Mouse (Mus musculus) G1E (cell line): Measurements from ENCODE around the gene Tmem63a. TPM values are rescaled to one million over a fixed set of nuclear protein-coding genes. Genes with fewer than 3 reads are reported as not detected.
"Not testable (repeated sequence)": the region's sequence is repeated elsewhere in the genome, so short reads cannot be mapped to it uniquely, and the experiment has no call there.

Experiments used
- ATAC-seq: 2 replicates; pipeline ENCODE4 v1.8.0; 2016; ENCODE audit warnings: mild to moderate bottlenecking; ENCODE audit not compliant: insufficient number of reproducible peaks, poor library complexity, low FRiP score, severe bottlenecking; ENCODE audit errors: extremely low read depth
- DNase-seq: peaks from one replicate; pipeline ENCODE4 v3.0.0; 2012; ENCODE audit warnings: low spot score
- H3K27me3 ChIP-seq: 2 replicates; pipeline ENCODE4 v1.6.1; 2012; ENCODE audit warnings: mild to moderate bottlenecking, low read length, inconsistent platforms; ENCODE audit not compliant: insufficient read depth
- H3K36me3 ChIP-seq: replicated peaks from 2 replicates; pipeline ENCODE3; 2012; ENCODE audit warnings: mild to moderate bottlenecking, inconsistent platforms
- H3K4me1 ChIP-seq: 2 replicates; pipeline ENCODE4 v1.6.1; 2012; ENCODE audit warnings: low read depth, low read length, inconsistent platforms, mixed read lengths; ENCODE audit not compliant: insufficient read depth
- H3K4me3 ChIP-seq: 2 replicates; pipeline ENCODE4 v1.5.1; 2012; ENCODE audit warnings: low read depth, mild to moderate bottlenecking, inconsistent platforms, low read length, moderate library complexity, mixed read lengths
- H3K9me3 ChIP-seq: replicated peaks from 2 replicates; pipeline ENCODE4 v1.6.1; 2012; ENCODE audit warnings: inconsistent platforms
- CTCF ChIP-seq: IDR thresholded peaks from 2 replicates; pipeline ENCODE4 v1.5.1; 2012; ENCODE audit warnings: low read depth, low read length, inconsistent platforms, mixed read lengths
- GATA1 ChIP-seq: IDR thresholded peaks from 2 replicates; pipeline ENCODE4 v1.6.1; 2012; ENCODE audit warnings: borderline replicate concordance, low read length, inconsistent platforms, mixed read lengths
- GATA2 ChIP-seq: IDR thresholded peaks from 2 replicates; pipeline ENCODE4 v1.6.1; 2012; ENCODE audit warnings: low read depth, low read length, inconsistent platforms, borderline replicate concordance
- POLR2AphosphoS5 ChIP-seq: IDR thresholded peaks from 2 replicates; pipeline ENCODE4 v1.6.1; 2012; ENCODE audit warnings: low read depth, low read length, inconsistent platforms; ENCODE audit not compliant: insufficient replicate concordance
- TAL1 ChIP-seq: conservative IDR thresholded peaks from 2 replicates; pipeline ENCODE4 v1.6.1; 2012; ENCODE audit warnings: low read depth, low read length, inconsistent platforms, mixed read lengths
- polyA plus RNA-seq: library from polyadenylated mRNA; stranded (reverse); fragments of >175 nt; gene quantifications from 2 replicates; pipeline ENCODE4 v1.2.3, GENCODE M21; 2012
- total RNA-seq, 2 experiments: library from RNA; stranded (forward) in 1 of 2; stranded (reverse) in 1 of 2; fragments of 200-1000 nt in 1 of 2; fragments of >200 nt in 1 of 2; fragmentation: Nextera tagmentation in 1 of 2; gene quantifications; 2 replicates each; pipeline ENCODE4 v1.2.3; 2014 to 2017

Tmem63a gene
- total RNA-seq (2014; fragmentation: Nextera tagmentation) (3.2 and 4.3 TPM in 2 replicates), total RNA-seq (2017) (2.8 and 3.1 TPM in 2 replicates), polyA plus RNA-seq (2.8 and 3.4 TPM in 2 replicates)

DNA sequence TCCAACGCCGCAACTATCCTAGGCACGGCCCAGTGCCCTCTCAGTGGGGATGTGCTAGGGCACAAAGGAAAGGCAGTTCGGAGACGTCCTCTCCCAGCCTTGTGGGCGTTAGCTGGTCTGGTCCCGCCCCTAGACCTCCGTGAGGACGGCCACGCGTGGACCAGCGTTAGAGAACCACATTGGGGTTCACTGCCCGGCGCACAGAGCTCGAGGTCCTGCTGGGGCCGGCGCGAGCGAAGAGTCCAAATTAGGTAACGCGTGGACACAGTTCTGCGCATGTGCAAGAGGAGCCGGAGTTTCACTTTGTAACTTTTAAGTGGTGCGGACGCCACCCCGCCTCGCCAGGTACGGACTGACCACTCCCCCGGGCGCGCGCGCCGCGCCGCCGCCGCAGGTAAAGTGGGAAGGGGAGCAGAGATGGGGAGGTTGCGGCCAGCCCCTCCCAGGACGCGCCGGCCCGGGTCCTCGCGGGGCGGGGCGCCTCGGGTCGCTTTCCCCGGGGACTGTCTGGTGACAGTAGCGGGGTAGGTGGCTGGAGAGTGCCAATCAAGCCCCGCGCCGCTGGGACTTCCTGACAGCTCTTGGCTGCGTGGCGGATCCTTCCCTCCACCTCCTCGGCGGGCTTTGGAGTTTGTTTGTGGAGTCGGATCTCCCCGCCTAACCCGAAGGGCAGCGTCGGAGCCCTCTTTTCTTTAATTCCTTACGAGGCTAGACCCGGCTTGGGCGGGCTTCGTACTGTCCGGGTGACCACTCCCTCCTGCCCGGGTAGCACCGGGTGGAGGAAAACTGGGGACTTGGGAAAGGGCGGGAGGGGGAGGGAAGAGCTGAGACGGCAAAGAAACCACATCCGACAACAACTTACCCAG is at the start of gene Tmem63a:
Tmem63a (plus strand) TSS at position 179 of the 866 bp plus-strand sequence.
- peak; percentile 16; the same call in 1 of the 2 replicates for ATAC-seq
- Histone ChIP-seq H3K27me3 (peaks cover 29% of the 10 kb centered on the region), H3K9me3 (no peaks in the 10 kb centered on the region), H3K4me1 (peaks cover 50% of the 10 kb centered on the region), H3K36me3 (peaks cover 10% of the 10 kb centered on the region), H3K4me3 (peak within 1 kb of the TSS; percentile 82)
- TF ChIP-seq TAL1 (no peak), POLR2AphosphoS5 (no peak), GATA1 (no peak), GATA2 (no peak), CTCF (no peak)
- DNase-seq = peak; percentile 76

DNA sequence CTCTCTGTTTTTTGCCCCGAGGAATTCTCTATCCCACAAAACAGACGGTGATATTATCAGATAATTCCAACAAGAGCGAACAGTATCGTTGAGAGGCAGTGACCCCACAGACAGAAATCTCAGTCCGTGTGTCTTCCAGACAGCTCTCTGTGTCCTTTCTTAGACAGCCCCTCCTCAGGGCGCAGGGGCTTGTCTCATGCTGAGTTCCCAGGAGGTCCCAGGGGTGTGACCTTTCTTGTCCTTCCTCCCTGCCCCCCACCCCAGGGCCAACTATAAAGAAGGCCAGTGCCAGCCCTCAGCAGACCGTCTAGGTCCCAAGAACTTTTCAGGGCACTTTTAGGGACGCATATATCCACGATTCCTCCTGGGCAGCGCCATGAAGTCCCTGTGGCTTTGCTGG is 49.3 kb upstream of the Tmem63a start, which contains the start of gene Lefty2:
Lefty2 (plus strand) TSS at position 301 of the 400 bp plus-strand sequence.
- ATAC-seq = no peak
- H3K4me3 ChIP-seq = no peak within 1 kb of the TSS
- H3K4me1 ChIP-seq = peaks cover 3% of the 10 kb centered on the region; the same call in 1 of the 2 replicates
- no peaks in the 10 kb centered on the region for H3K36me3 ChIP-seq
- no peaks in the 10 kb centered on the region for H3K9me3 ChIP-seq
- DNase-seq = no peak
- peaks cover 55% of the 10 kb centered on the region for H3K27me3 ChIP-seq
- TF ChIP-seq TAL1 = no peak
- no peak for TF ChIP-seq GATA1
- no peak for TF ChIP-seq POLR2AphosphoS5
- TF ChIP-seq GATA2 = no peak
- no peak for TF ChIP-seq CTCF

DNA sequence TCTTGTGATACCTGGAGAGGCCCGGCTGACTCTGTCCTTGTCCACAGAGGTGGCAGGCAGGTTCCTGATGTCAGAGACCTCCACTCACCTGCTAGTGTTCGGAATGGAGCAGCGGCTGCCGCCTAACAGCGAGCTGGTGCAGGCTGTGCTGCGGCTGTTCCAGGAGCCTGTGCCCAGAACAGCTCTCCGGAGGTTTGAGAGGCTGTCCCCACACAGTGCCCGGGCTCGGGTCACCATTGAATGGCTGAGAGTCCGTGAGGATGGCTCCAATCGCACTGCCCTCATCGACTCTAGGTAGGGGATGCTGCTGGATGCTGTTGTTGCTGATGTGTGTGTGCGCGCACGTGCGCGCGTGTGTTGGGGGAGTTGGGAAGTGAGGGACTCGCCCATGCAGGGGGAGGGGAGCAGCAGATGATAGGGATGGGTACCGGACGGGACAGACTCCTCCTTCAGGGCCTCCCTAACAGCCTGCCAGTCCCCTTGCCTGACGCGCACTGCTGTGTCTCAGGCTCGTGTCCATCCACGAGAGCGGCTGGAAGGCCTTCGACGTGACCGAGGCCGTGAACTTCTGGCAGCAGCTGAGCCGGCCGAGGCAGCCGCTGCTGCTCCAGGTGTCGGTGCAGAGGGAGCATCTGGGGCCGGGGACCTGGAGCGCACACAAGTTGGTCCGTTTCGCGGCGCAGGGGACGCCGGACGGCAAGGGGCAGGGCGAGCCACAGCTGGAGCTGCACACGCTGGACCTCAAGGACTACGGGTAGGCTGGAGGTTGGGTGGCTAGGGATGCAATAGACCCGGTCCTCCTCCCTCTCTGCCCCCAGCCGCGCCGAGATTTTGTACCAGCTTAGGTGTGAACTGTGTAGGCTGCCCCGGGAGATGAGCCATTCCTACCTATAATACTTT is 47.8 kb upstream of the Tmem63a start:
- ATAC-seq, H3K9me3 ChIP-seq, H3K36me3 ChIP-seq, DNase-seq, H3K4me1 ChIP-seq, H3K4me3 ChIP-seq: not testable (repeated sequence)
- H3K27me3 ChIP-seq = peaks cover 48% of the 10 kb centered on the region

DNA sequence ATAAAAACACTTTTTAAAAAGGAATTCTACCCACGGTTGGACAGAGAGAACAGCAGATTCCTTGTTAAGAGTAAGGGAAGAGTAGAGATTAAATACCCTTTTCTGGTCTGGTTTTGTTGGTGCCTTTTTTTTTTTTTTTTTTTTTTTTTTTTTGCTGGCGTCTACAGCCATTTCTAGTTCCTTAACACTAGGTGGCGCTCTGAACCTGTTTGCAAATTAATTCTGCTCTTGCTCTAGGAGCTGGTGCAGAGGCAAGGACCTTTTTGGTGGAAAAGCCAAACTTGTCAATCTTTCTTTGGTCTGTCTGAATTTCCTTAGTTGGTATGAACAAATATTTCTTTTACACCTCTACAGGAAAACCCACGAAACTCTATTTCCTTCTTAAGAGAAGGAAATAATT is 41.0 kb upstream of the Tmem63a start:
- peak; percentile 43 for DNase-seq
- 0 out of 2 replicates have a peak, but pooled peaks have one; percentile 17 for TF ChIP-seq CTCF
- TF ChIP-seq GATA1 = no peak
- Histone ChIP-seq H3K9me3 (no peaks in the 10 kb centered on the region), H3K4me3 (no peak overlapping the region), H3K27me3 (peaks cover 15% of the 10 kb centered on the region), H3K36me3 (peaks cover 9% of the 10 kb centered on the region), H3K4me1 (peaks cover 35% of the 10 kb centered on the region)
- no peak for ATAC-seq

DNA sequence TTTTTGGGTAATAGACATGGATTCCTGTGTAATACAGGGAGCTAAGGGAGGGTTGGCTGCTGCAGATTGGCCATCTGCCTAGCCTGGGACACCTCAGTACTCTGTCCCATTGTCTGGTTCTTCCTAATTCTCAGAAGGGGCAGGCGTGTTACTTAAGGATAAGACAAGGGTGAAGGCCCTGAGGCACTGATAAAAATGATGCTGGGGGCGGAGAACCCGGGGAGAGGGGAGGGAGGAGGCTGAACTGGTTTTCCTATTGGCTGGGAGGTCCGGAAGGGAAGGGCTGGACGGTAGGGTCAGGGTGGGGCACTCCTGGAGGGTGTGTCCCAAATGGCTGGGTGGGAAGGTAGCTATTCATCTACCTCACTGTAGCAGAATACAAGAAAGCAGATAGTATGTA is 39.2 kb upstream of the Tmem63a start:
- TF ChIP-seq TAL1 (peak; percentile 89), CTCF (no peak)
- H3K27me3 ChIP-seq = peaks cover 7% of the 10 kb centered on the region
- peak overlapping the region; percentile 13; the same call in 1 of the 2 replicates for H3K4me3 ChIP-seq
- peaks cover 27% of the 10 kb centered on the region for H3K36me3 ChIP-seq
- ATAC-seq = peak; percentile 78
- H3K9me3 ChIP-seq = no peaks in the 10 kb centered on the region
- peak; percentile 95 for DNase-seq
- peaks cover 53% of the 10 kb centered on the region for H3K4me1 ChIP-seq

DNA sequence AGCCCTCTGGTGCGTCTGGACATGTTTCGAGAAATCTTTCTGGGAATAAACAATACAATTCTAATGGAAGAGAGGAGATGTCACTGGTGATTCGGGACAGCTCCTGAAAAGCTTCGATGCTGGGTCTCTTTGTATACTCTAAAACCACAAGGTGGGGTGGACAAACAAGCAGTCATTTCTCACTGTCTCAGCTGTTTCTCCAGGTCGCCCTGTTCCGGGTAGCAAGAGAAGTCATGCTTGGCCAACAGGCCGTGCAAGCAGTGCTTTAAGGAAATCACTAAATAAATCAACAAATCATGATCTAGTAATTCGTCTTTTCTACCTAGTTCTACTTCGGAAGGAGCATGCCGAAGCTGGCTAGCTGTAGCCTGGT is 38.5 kb upstream of the Tmem63a start:
- DNase-seq (no peak), ATAC-seq (no peak)
- Histone ChIP-seq H3K9me3 (no peaks in the 10 kb centered on the region), H3K4me1 (peaks cover 60% of the 10 kb centered on the region), H3K4me3 (peak overlapping the region; percentile 94), H3K27me3 (0 out of 2 replicates have a peak, but pooled peaks cover 5% of the 10 kb centered on the region), H3K36me3 (peaks cover 34% of the 10 kb centered on the region)
- no peak; the same call in 1 of the 2 replicates for TF ChIP-seq POLR2AphosphoS5
- no peak for TF ChIP-seq GATA1
- TF ChIP-seq CTCF = no peak
